Mouse (Mus musculus) CH12.LX (cell line): Measurements from ENCODE around the gene Nuak2.

ENCODE experiments used
- CTCF ChIP-seq, 2 experiments: IDR thresholded peaks in 1 of 2; conservative IDR thresholded peaks in 1 of 2; 2 replicates each; pipeline ENCODE4 v1.5.1; 2011 to 2012; ENCODE audit warnings: low read depth in 2 of 2, low read length in 2 of 2, improper control_type of control experiment in 1 of 2, inconsistent platforms in 1 of 2, mild to moderate bottlenecking in 1 of 2, moderate library complexity in 1 of 2
- EP300 ChIP-seq: IDR thresholded peaks from 2 replicates; pipeline ENCODE4 v1.6.1; 2011; ENCODE audit warnings: low read length, improper control_type of control experiment
- HCFC1 ChIP-seq: IDR thresholded peaks from 2 replicates; pipeline ENCODE4 v1.6.1; 2012; ENCODE audit warnings: low read depth, mild to moderate bottlenecking, inconsistent platforms, low read length, improper control_type of control experiment
- JUND ChIP-seq: conservative IDR thresholded peaks from 2 replicates; pipeline ENCODE4 v1.6.1; 2011; ENCODE audit warnings: low read depth, low read length, improper control_type of control experiment
- MAZ ChIP-seq: IDR thresholded peaks from 2 replicates; pipeline ENCODE4 v1.6.1; 2012; ENCODE audit warnings: low read depth, mild to moderate bottlenecking, inconsistent platforms, low read length, improper control_type of control experiment, moderate library complexity
- MXI1 ChIP-seq: IDR thresholded peaks from 2 replicates; pipeline ENCODE4 v1.6.1; 2011; ENCODE audit warnings: mild to moderate bottlenecking, low read depth, low read length, improper control_type of control experiment
- POLR2A ChIP-seq: IDR thresholded peaks from 2 replicates; pipeline ENCODE4 v1.6.1; 2011; ENCODE audit warnings: low read depth, mild to moderate bottlenecking, improper control_type of control experiment, low read length
- POLR2AphosphoS2 ChIP-seq: IDR thresholded peaks from 2 replicates; pipeline ENCODE4 v1.6.1; 2011; ENCODE audit warnings: low read depth, low read length, improper control_type of control experiment
- TCF12 ChIP-seq: IDR thresholded peaks from 2 replicates; pipeline ENCODE4 v1.6.1; 2014; ENCODE audit warnings: low read depth, mild to moderate bottlenecking, inconsistent platforms, low read length, improper control_type of control experiment
- UBTF ChIP-seq: IDR thresholded peaks from 2 replicates; pipeline ENCODE4 v1.6.1; 2012; ENCODE audit warnings: low read depth, mild to moderate bottlenecking, inconsistent platforms, low read length, improper control_type of control experiment, moderate library complexity
- USF1 ChIP-seq: IDR thresholded peaks from 2 replicates; pipeline ENCODE4 v1.6.1; 2014; ENCODE audit warnings: low read depth, mild to moderate bottlenecking, inconsistent platforms, low read length, improper control_type of control experiment

- no peak for TF ChIP-seq TCF12
- TF ChIP-seq CTCF (conservative IDR thresholded peaks at IDR 0.05 in 1 of 2, IDR thresholded peaks at IDR 0.05 in 1 of 2; ENCODE audit: low read depth in 2 of 2, low read length in 2 of 2): no peak
- TF ChIP-seq MXI1: no peak
- TF ChIP-seq POLR2AphosphoS2: no peak
- TF ChIP-seq POLR2A: no peak
- TF ChIP-seq EP300: no peak
- no peak for TF ChIP-seq JUND
- no peak for TF ChIP-seq MAZ
- no peak for TF ChIP-seq UBTF
- no peak for TF ChIP-seq USF1
- TF ChIP-seq HCFC1: no peak
Observed at GRCm38 (mm10) chr1:132296051-132296450, 19.9 kb upstream of the Nuak2 start.
